Mouse (Mus musculus) frontal cortex, postnatal 25 days (tissue): ENCODE measurements around the gene Kdm5d.
A peak's percentile ranks its signal among the peaks of the same experiment; 100 is the strongest.

Experiments used
- DNase-seq, 2 experiments: peaks; one replicate each; pipeline ENCODE4 v3.0.0; 2022; ENCODE audit warnings: low spot score in 2 of 2

Kdm5d gene

DNA sequence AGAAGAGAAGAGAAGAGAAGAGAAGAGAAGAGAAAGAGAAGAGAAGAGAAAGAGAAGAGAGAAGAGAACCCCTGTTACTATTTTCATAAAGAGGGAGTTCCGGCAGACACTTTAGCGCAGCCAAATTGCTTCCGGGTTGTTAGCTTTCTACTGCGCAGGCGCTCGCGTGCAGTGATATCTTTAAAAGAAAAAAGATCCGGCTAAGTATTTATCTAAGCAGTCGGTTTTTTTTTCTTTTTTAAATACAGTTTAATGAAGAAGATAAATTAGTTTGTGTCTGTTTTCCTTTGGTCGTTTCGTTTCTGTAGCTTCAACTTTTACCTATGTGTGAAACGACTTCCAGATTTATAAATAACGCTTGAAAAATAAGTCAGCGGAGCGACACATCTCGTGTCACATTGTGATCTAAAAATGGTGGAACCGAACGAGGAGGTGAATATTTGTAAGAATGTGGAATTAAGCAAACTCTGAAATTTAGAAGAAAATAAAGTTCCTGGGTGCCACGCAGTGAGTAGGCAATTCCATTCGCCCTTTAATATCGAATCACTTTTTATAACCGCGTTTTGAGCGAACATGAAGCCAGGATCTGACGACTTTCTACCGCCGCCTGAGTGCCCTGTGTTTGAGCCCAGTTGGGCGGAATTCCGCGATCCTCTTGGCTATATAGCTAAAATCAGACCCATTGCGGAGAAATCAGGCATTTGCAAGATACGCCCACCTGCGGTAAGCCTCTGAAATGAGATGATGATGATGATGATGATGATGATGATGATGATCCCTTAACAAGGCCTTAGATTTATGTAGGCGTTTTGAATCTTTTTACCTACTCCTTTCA lies at the start of gene Kdm5d:
Kdm5d (plus strand) TSS at position 396 of the 835 bp plus-strand sequence.
- DNase-seq: peak in 1 of 2 experiments; percentile 14

DNA sequence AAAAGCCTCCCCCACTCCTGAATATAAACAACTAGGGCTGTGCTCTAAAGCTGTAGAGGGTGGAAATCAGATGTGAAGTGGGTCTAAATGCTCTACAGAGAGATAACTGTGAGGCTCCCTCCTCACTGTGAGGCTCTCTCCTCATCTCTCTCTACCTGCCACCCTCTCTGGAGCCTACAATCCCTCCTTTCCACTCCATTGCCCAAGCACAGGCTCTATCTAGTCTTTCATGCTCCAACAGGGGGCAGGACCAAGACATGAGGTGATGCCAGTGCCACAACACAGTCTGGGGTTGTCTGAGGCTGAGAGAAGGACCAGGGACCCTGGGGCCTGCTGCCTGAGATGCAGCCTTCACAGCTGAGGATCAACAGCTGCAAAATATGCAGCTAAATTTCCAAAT lies 25.2 kb upstream of the Kdm5d start:
- DNase-seq: no peak

DNA sequence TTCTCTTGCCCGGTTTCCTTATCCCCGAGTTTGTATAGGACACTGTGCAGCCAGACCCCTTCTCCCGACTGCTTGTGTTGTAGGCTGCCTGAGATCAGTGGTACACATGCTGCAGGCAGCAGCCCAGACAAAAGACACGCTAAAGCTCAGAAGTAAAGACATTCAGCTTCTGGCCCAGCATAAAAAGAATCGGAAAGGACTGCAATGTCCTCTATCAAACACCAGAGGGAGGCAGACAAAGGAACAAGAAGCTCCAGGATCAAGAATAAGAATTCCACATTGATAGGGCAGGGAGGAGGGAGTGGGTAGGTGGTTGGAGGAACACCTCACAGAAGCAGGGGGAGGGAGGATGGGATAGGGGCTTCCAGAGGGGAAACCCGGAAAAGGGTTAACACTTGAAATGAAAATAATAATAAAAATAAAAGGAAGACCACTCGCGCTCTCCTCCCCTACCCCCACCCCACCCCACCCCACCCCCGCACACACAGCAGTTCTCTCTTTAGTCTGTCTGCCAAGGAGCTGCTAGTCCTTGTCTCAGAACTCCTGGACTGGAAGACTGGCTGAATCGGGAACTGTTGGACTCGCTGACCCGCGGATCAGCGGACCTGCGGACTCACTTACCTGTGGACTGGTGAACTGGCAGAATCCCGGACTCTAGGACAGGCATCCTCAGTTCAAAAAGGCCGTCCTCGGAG lies 24.6 kb upstream of the Kdm5d start:
- no peak for DNase-seq
